Mouse (Mus musculus) CD4-positive, CD25-positive, alpha-beta regulatory T cell, adult 4 months (primary cell): Measurements from ENCODE around the gene Opalin. TPM values are rescaled to one million over a fixed set of nuclear protein-coding genes. Genes with fewer than 3 reads are reported as not detected.

Experiments used
- ATAC-seq: one replicate; pipeline ENCODE4 v1.8.0; 2017
- polyA plus RNA-seq, 2 experiments: library from polyadenylated mRNA; unstranded; fragments of 100-300 nt; shearing (Covaris generic); gene quantifications; one replicate each; pipeline ENCODE4 v1.2.1; 2017

Opalin gene
- not detected for polyA plus RNA-seq

DNA sequence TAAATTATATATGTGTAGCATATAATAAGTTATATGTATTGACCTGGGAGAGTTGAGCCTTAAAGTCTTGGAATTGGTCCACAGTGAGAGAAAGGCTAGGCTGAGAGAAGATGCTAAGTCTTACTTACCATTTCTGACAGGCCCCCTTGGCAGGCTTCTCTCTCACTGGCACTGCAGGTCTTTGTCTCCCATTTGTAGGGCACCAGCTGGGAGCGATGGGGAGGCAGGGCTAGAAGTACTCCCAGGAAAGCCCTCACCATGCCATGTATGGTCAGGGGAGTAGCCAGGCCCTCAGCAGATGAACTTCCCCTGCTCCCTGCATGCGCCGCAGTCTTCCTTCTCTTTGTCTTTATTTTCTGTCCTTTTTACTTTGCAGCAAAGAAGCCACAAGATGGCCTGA is at the start of gene Opalin:
Gene Opalin, minus strand, starts transcription at position 208 of the 400 bp plus-strand sequence.
- ATAC-seq: no peak

DNA sequence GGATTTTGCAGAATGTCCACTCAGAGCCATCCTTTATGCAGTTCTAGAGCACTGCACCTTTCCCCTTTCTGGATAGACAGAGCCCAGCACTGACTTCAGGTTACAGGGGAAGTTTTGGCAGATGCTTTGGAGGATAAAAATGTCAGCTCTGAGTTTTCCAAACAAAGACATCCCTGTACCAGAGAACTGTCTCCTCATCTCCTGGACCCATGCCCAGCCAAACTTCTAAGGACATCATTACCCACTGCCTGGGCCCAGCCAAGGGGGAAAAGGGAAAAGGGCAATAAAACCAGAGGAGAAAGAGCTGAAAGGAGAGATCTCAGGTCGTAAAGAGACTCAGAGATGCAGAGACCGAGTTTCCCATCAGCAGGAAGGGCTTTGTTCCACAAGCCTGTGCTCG is 46.1 kb upstream of the Opalin start:
- no peak for ATAC-seq

DNA sequence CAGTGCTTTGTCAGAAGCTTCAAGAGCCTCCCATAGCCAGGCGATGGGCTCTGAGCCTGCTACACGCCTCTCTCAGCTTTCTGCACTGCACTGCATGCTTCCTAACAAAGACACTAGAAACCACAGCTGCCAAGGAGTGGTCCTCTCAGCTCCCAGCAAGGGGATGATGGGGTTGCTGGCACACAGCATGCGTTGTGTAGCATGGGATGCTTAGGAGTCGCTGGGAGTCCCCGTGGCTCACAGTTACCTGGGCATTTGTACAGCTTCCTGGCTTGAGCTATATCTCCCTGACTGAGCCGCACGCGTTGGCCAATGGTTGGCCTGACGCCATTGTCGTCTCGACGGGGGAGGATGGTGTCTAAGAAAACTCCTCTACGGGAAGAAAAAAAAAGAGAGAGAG is 43.0 kb upstream of the Opalin start:
- ATAC-seq: no peak

DNA sequence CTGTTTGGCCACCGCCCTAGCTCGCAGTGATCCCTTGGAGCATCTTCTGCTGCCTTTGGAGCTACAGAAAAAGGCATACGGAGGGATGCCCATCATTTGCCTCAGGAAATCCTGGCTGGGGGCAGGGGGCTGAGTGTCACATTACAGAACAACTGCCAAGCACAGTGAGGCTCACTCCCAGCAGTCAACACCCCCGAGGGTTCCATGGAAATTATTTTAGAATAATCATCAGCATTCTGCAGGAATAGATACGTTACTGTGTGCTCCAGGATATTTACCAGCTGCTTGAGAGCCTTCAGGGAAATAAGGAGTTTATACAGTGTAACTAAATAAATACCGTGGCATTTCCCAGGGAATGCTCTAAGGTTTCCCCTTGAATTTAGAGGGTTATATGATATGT is 41.4 kb upstream of the Opalin start:
- ATAC-seq: no peak

DNA sequence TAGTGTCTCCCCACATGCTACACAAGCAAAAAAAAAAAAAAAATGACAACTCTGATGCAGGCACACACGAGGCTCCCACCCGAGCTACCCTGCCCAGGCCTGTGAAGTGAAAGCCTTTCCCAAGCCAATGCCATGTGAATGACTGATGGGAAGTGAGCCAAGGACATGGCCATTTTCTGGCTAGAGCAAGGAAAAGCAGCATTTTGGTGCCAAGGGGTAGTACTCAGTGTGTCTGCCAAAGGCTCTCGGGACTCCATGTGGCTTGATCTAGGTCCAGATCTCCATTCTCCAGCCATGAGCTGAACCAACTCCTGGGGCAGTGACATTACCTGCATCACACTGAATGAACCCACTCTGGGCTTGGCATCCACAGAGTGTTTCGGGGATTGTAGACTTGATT is 40.4 kb upstream of the Opalin start:
- ATAC-seq: no peak

DNA sequence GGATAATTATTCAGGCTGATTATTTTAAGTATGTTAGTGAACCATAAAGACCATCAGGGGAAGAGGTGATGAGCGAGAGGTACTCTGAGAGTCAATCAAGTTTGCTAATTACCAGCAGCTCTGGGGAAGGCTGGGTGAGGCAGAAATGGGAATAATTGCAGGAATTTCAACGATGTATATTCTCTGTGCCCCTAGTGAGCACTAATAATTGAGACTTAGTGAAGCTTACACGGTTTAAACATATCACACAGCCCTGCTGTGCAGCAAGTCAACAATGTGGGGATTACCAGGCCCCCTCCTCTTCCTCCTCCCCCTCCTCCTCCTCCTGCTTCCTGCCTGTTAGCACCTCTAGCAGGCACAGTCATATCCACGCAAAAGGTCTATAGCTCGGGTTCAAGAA is 37.7 kb upstream of the Opalin start:
- no peak for ATAC-seq

DNA sequence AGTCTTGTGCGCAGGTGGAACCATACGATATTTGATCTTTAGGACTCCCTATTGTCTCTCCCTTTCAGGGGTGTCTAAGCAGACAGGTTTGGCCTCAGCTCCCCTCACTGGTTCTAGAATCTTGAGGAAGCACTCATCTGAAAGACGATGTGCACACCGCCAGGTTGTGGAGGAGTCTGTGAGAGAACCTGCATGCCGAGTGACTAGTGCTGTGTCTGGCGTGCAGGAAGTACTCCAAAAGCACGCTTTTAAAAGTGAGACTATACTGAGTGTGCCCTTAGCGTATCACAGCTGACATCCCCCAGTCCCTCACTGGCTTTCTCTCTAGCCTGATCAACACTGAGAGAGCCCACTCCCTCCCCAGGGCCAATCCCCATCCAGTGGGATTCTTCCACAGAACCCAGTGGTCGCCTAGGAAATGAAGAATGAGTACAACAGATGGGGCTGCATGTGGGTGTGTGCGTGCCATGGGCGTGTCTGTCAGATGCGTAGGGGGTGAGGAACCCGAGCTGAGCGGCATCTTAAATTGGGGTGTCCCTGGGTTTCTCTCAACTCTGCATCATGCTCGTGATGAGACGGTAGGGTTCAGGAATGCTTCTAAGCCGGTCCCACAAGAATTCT is 37.1 kb upstream of the Opalin start:
- ATAC-seq: no peak

DNA sequence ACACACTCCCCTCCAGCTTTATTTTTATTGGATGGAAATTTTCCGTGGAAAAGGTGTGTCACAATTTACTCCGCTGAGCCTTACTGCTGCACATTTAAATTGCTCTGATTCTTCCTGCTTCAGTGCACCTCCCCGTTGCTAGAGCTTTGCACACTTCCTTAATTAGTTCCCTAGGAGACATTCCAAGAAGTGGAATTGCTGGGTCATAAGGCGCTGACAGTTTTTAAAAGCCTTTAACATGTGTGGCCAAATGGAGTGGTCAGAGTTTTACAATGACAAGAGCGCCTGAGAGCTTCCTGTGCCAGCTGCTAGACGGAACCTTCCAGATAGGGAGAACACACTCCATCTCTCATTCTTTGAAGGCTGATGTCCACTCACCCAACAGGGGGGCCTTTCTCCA is 35.7 kb upstream of the Opalin start:
- no peak for ATAC-seq

DNA sequence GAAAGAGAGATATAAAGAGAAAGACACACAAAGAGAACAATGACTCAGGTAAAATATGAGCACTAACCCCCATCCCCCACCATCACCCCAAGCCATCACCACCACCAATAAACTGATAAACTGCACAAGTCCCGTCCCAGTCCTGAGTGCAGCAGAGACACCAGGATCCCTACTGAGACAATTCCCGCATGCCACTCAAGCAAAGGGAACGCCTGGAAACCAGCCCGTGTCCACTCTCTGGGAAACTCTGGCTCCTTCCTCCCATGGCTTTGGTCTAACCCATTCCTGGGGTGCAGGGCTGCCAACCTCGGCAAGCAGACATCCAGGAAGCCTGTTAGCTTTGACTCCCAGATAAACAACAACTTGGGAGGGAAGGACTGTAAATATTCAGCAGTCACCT is 33.1 kb upstream of the Opalin start:
- no peak for ATAC-seq

DNA sequence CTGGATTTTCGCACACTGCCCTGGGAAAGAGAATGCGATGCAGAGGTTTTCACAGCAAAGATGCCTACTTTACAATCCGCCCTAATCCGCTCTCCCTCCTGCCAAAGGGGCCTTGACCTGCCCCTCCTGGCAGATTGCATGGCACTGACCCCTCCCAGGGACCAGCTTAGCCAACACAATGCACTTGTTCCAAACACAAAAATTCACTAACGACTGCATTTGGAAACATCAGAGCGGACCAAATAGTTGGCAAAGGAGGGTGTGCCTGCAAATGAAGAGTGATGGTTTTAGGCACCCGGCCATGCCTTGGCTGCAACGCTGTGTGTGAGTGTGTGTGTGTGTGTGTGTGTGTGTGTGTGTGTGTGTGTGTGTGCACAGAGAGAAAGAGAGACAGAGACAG is 32.6 kb upstream of the Opalin start:
- ATAC-seq: no peak

DNA sequence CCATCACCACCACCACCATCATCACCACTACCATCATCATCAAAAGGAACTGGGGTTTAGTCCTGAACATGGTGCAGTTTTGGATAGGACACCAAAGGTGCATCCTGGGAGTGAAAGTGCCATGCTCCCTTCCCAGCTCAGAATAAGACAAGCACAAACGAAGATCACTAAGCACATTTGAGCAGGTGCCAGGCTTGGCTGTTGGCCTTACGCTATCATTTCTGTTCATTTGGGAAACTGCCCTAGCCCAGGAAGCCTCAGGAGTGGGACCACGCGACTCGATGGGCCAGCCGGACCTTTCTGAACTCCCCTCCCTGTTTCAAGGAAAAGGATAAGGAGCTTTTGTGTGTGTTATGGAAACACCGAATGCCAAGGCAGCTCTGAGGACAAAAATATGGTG is 31.8 kb upstream of the Opalin start:
- ATAC-seq: no peak

DNA sequence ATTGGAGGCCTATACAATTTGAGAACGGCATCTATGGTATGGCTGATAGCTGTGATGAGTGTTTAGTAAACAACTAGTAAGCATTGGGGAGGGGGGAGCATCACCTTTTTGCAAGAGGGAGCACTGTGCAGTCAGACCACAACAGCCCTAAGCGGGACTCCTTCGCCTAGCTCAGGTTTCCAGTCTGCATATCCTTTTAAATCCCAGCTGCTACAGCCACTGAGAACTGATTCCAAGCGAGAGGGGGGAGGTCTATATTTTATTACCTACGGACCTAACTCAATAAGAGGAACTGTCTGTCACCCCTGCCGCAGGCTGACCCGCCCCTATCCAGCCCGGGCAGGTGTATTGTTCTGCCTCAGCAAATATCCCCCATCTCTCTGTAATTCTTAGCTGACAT is 30.6 kb upstream of the Opalin start:
- ATAC-seq: no peak

DNA sequence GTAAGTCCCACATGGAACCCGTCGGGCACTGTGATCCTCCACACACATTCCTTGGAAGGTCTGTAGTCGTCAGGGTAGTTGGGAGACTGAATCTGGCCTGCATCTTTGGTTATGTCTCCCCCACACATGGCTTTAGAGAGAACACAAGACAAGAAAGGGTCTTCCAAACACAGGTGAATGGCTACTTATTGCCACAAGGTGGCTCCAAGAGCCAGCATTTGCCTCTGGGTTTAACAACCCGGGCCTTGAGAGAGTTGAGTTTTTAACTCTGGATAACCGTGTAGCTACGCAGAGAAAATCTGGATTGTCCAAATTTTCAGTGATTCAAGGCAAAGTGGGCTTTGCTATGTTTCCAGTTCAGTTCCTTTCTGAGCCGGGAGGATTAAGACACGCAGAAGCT is 28.0 kb upstream of the Opalin start:
- ATAC-seq: no peak

DNA sequence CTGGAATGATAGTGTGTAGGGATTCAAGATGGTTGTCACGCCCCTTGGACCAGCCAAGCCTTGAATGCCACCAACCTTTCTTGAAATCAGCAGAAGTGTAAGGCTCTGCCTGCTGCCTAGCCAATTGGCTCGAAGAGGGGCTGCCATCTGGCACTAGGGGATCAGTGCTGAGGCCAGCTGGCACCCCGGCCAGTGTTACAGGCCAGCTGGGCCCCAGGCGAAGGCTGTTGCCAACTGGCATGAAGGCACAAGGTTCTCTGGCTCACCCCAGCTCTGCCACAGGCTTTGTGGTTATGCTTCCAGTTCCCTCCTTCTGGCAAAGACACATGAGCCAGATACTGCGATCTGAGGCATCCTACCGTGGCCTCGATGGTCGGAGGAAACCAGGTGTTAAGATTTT is 24.5 kb upstream of the Opalin start:
- no peak for ATAC-seq

DNA sequence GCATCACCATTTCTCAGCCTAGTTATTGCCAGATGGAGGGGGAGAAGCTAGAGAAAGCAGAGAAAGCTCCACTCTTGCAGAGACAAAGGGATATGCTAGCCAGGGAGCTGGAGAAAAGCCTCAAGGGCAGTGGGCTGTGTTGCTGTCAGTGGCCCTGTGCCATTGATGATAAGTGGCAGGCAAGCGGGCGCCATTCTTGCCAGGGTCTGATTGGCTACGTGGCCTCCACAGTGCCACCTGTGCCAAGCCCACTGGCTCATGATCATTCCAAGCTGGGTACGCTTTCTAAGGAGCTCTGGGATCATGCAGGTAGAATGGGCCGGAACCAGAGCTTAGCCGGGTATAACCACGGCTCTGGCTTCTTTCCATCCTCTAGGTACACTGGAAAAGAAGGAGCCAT is 23.9 kb upstream of the Opalin start:
- no peak for ATAC-seq

DNA sequence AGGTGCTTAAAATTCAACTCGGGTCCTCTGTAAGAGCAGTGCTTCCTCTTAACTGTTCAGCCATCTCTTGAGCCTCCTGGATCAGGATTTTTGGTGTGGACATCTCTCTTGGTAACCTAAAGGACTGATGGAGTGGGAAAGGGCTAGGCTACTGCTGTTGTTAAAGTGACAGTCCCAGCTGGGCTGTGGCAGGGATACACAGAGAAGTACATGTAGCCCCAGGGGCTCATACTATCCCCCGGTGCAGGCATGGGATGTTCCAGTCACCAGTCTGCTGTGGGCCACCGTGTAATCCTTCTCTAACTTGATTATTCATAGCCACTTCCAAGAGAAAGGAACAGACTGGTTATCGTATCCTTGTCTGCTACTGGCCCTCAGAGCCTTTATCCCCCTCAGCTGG is 20.1 kb upstream of the Opalin start:
- ATAC-seq: no peak

DNA sequence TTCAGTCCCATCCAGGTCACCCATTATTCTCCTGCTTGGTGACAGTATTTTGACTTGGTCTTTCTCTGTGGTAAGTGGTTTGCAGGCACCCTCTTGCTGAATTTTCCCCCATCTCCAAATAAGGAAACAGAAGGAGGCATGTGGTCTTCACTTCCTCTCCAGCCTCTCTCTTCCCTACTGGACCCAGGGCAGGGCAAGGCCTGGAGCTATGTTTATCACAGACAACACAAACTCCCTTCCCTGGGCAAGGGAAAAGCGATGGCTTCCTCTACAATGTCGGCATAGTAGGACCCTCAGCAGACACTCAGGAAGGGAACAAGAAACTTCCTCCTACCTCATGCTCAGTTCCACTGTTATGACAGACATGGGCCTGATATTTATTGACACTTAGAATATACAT is 15.0 kb upstream of the Opalin start:
- ATAC-seq: no peak

DNA sequence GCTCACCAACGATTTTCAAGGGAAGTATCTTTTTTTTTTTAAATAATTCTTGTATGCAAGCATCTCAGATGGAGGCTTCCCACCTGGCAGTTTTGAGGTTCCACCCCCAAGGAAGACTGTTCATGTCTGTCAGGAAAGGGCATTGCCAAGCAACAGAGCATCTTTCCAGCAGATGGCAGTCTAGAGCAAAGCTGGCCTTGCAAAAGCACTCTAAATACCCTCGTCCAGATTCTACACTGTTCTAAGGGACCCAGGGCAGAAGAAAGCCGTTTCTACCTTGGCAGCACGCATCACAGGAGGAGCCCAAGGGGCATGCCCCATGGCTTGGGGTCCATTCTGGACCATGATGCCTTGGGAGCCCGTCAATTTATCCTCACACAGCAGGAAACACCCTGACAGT is 12.9 kb upstream of the Opalin start:
- ATAC-seq: no peak

DNA sequence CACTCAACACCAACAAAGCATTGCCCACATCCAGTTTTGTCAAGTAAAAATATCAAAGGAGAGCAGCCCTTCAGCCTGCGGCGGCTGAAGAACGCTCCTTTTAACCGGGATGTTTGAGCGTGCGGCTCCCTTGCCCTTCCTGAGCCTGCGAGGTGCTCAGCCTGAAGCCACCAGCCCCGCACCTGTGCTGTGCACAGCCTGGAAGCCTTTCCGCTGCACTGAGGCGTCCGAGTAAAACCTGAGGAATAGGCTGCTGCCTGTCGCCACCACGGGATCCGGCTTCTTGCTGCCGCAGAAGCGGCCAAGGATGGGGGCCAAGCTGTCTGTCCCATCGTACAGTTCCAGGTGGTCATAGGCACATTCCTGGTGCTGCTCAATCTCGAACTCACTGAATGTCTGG is 11.6 kb upstream of the Opalin start:
- ATAC-seq: no peak

DNA sequence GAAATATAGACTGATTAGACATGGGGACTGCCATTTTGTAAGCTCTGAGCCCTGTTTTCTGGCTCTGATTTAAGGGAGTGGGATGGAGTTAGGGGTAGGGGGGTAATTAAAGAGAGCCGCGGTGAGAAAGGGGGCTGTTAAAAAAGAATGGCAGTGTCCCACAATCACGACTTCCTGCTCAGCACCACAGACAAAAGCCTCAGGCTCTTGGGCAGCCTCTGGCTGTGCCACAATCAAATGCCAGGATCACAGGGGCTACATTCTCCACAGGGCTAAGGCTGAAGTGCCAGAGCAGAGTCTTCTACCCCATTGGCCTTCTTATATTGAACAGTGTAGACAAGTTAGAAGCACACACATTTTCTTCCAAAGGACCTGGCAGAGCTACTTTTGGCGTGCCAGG is 11.0 kb upstream of the Opalin start:
- no peak for ATAC-seq

DNA sequence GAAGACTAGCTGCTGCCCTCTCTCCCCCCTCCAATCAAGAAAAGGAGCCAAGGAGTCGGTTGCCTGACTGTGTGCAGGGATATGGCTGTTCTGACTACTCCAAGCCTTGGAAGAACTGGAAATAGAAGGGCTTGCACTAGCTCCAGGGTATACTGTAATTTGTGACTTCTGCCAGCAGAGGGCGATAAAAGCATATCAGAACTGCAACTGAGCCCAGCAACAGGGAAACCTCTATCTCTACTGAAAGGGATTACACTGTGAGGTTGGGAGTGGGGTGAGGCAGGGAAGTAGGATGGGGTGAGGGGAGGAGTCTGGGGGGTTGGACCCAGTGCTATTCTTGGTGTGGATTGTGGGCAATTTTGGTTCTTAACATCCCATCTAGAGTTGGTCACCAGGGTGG is 9.8 kb upstream of the Opalin start:
- ATAC-seq: no peak

DNA sequence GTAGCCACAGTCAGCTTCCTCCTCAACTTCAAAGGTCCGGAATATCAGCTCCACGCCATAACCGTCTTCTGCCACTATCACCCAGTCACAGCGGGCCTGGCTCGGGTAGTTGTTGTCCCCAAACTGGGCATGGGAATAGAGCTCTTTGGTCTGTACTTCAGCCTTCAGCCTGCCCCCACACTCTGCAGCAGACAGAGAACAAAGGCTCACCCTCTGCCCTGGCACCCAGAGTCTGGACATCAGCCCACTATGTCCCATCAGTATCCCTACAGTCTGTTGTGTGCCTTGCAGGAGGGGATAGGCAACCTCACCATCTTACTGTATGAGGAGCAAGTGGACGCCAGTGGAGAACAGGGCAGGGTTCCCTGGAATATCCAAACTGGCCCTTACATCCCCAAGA is 9.4 kb upstream of the Opalin start:
- ATAC-seq: no peak

DNA sequence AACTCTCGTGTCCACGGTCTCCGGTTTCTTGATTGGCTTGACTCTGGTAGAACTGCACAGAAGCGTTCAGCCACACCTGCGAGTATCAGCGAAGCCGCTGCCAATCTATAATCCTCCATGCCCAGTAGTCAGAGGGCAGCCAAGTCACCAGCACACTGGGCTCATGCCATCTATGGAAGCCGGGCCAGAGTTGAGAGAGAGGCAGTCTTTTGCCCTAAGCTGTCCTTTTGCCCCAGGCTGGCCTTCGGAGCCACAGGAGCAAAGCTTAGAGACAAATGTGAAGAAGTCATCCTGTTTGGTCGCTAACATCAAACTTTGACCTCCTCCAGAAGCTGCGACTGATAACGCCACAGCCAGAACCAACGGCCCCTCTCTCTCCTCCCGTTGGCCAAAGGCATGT is 6.7 kb upstream of the Opalin start:
- ATAC-seq: no peak

DNA sequence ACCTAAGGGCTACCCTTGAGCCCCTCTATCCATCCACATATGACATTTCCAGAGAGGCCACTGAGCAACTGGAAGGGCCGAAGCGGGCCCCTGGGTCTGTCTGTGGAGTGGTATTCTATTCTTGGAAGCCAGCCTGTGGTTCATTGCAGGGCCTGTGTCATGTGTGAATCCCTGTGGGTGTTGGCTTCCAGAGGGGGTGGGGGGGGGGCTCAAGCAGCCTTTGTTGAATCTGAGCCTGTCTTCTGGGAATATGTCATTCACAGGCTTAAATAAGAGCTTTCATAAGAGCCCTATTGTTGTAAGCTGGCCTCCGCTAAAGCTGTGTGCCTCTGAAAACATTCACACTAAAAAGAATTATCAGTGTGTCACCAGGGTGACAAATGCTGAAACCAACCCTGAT is 4.7 kb upstream of the Opalin start:
- ATAC-seq: no peak

DNA sequence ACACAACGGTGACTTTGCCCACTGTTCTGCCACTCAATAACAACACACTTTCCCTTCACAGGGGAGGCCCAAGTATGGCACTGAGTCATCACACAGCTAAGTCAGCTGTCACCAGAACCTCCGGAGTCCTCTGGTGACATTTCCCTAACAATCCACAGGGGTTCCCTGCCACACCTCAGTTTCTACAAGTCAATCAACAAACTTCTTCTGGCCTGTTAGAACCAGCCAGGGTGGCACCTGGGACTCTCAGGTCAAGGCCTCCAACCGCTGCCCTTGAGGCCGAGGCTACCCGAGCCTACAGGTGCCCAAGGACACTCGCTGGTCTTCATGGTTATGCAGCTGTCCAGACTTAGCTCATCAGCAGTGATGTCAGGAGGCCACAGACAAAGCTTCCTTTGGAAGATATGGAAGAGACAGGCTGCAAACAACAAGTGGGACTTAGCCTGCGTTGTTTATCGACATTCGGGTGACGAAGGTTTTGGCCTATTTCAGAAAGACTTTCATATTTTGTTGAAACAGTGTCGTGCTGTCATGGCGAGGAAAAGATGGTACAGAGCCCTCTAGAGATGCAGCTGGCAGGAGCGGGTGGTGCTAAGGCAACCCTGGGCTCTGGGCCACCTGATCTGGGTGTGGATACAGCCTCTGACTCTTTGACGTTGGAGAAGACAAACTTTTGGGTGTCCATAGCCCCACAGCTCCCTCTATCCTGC is 3.0 kb downstream of the Opalin start:
- ATAC-seq: no peak
